Mouse (Mus musculus): ENCODE results near the gene Ubap1l. TPM values are rescaled to one million over a fixed set of nuclear protein-coding genes. Genes with fewer than 3 reads are reported as not detected.

Gene Ubap1l
- polyA plus RNA-seq, 1 experiment, result 0.77 TPM

DNA sequence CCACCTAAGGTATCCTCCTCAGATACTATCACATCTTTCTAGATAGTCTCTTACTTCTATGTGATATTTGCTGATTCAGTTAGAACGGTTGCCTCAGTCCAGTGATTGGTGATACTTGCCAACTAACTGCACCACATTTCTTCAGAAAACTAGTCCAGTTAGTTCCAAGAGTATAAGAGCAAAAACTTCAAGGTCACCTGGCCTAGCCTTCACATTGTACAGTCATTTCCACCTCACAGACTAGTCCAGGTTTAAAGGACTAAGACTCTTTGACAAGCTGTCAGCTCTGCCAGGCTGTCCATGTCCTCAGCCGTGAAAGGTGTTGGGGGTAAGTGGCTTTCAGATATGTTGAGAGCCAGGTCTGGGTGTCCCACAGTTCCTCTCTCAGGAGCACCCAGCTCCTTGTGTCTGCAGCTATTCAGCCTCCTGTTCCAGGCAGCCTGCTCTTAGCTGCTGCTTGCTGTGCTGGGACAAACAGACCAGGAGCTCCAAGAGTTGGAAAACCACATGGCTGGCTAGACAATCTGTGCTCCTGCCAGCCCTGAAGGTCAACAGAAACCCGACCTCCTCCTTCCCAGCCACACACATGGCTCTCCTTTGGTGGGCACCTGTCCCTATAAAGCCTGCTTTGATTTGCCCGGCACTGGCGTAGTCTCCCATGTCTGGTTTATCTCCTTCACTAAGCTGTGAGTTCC lies 13.8 kb downstream of the Ubap1l start:
- Histone ChIP-seq H3K27me3 (ENCODE audit: control insufficient read depth, insufficient read depth, low read length) (no peaks in the 10 kb centered on the region), H3K27ac (ENCODE audit: control insufficient read depth, insufficient read depth, low read depth, low read length) (no peak overlapping the region), H3K36me3 (ENCODE audit: control insufficient read depth, insufficient read depth, low read length) (no peaks in the 10 kb centered on the region), H3K4me1 (ENCODE audit: control insufficient read depth, insufficient read depth, low read length) (peaks cover 7% of the 10 kb centered on the region), H3K4me3 (ENCODE audit: control insufficient read depth, low read depth, low read length) (no peak overlapping the region)
- no peak for TF ChIP-seq CTCF (IDR thresholded peaks at IDR 0.05; ENCODE audit: control insufficient read depth, insufficient read depth, insufficient replicate concordance, low read depth, low read length)
- TF ChIP-seq POLR2A (IDR thresholded peaks at IDR 0.05; ENCODE audit: control insufficient read depth, low read depth, low read length), result no peak

DNA sequence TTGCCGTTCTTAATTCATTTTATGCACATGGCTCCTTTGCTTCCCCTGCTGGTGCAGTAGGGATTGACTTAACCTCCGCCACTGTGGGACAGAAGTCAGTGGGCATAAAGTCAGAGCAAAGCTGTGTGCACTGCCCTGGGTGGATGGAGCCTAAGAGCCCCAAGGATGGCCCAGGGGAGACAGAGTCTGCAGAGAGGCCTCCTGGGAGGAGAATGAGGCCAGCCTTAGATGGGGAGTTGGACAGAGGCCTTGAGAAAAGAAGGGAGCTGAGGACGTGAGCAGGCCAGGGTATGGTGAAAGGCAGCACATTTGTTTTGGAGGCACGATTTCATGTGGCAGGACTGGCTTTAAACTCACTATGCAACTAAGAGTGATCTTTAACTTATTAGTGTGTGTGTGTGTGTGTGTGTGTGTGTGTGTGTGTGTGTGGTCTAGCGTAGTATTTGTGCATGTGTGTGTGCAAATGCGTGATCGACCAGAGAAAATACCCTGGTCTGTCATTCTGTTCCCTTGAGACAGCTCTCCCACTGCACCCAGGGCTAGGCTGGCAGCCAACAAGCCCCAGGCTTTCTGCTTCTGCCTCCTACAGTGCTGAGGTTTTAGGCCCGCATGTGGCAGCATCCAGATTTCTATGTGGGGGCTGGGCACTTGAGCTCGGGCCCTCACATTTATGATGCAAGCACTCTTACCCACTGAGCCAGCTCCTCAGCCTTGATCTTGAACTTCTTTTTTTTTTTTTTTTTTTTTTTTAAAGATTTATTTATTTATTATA lies 14.5 kb downstream of the Ubap1l start:
- Histone ChIP-seq H3K4me3 (ENCODE audit: control insufficient read depth, low read depth, low read length) (no peak overlapping the region), H3K4me1 (ENCODE audit: control insufficient read depth, insufficient read depth, low read length) (peaks cover 7% of the 10 kb centered on the region), H3K36me3 (ENCODE audit: control insufficient read depth, insufficient read depth, low read length) (no peaks in the 10 kb centered on the region), H3K27ac (ENCODE audit: control insufficient read depth, insufficient read depth, low read depth, low read length) (no peak overlapping the region), H3K27me3 (ENCODE audit: control insufficient read depth, insufficient read depth, low read length) (no peaks in the 10 kb centered on the region)
- TF ChIP-seq POLR2A (IDR thresholded peaks at IDR 0.05; ENCODE audit: control insufficient read depth, low read depth, low read length) (no peak), CTCF (IDR thresholded peaks at IDR 0.05; ENCODE audit: control insufficient read depth, insufficient read depth, insufficient replicate concordance, low read depth, low read length) (no peak)

DNA sequence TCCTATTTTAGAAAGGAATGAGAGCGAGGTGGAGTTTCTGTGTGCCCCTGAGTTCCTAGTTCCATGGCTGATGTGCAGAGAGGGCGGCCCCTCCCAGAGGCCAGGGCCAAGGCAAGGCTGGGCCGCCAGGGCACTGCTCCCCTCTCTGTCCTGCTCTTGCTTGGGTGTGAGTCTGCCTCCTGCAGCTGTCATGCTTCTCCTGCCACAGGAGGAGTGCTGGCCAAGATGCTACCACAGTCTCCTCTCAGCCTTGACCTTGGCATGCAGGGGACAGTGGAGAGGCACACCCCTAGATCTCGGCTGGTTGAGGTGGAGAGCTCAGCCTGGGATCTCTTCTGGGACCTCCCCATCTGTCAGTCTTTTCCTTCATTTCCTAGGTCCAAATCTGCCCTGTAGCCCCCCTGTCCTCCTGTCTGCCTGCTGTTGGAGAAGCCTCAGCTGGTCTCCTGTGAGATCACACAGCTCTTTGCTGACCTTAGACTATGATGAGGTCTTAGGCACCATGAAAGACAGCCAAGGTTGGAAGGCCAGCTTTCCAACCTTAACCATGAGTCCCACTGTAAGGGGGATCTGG lies 20.3 kb downstream of the Ubap1l start:
- TF ChIP-seq CTCF (IDR thresholded peaks at IDR 0.05; ENCODE audit: control insufficient read depth, insufficient read depth, insufficient replicate concordance, low read depth, low read length) (no peak), POLR2A (IDR thresholded peaks at IDR 0.05; ENCODE audit: control insufficient read depth, low read depth, low read length) (no peak)
- H3K27ac ChIP-seq (ENCODE audit: control insufficient read depth, insufficient read depth, low read depth, low read length), result no peak overlapping the region

DNA sequence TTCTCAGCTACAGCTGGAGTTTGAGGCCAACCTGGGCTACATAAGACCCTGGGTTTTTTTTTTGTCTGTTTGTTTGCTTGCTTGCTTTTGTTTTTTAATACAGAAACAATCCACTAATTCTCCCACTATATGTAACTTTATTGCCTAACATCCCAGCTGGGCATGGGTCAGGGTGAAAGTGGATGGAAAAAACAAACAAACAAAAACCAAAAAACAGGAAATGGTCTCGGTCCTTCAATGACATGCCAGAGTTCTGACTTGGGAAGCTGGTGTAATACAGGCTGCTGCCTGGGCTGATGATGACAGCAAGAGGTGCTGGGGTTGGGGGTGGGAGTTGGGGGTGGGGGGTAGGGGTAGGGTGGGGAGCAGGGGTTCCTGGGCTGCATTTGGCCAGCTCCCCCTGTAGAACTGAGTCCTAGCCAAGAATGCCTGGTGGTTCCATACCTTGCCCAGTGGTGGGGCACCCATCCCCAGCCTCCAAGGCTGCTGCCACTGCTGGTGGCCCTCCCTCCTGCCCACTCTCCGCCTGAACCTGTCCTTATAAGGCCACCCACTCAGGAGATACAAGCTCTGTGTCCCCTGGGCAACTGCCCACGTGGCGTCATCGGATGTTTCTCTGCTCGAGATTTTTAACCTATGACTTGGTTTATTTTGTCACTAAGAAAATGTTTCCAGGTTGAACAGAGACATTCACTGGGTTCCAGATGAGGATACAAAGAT lies 21.4 kb downstream of the Ubap1l start:
- no peaks in the 10 kb centered on the region for H3K27me3 ChIP-seq (ENCODE audit: control insufficient read depth, insufficient read depth, low read length)
- H3K36me3 ChIP-seq (ENCODE audit: control insufficient read depth, insufficient read depth, low read length), result no peaks in the 10 kb centered on the region
- H3K27ac ChIP-seq (ENCODE audit: control insufficient read depth, insufficient read depth, low read depth, low read length), result no peak overlapping the region
- TF ChIP-seq POLR2A (IDR thresholded peaks at IDR 0.05; ENCODE audit: control insufficient read depth, low read depth, low read length) (no peak), CTCF (IDR thresholded peaks at IDR 0.05; ENCODE audit: control insufficient read depth, insufficient read depth, insufficient replicate concordance, low read depth, low read length) (no peak)
- no peak overlapping the region for H3K4me3 ChIP-seq (ENCODE audit: control insufficient read depth, low read depth, low read length)
- H3K4me1 ChIP-seq (ENCODE audit: control insufficient read depth, insufficient read depth, low read length), result peaks cover 2% of the 10 kb centered on the region; the same call in 1 of the 2 replicates

More for the DNA sequence above, 20.3 kb downstream of the Ubap1l start:
- Histone ChIP-seq H3K4me3 (ENCODE audit: control insufficient read depth, low read depth, low read length) (no peak overlapping the region), H3K27me3 (ENCODE audit: control insufficient read depth, insufficient read depth, low read length) (no peaks in the 10 kb centered on the region), H3K4me1 (ENCODE audit: control insufficient read depth, insufficient read depth, low read length) (peaks cover 2% of the 10 kb centered on the region; the same call in 1 of the 2 replicates), H3K36me3 (ENCODE audit: control insufficient read depth, insufficient read depth, low read length) (no peaks in the 10 kb centered on the region)

DNA sequence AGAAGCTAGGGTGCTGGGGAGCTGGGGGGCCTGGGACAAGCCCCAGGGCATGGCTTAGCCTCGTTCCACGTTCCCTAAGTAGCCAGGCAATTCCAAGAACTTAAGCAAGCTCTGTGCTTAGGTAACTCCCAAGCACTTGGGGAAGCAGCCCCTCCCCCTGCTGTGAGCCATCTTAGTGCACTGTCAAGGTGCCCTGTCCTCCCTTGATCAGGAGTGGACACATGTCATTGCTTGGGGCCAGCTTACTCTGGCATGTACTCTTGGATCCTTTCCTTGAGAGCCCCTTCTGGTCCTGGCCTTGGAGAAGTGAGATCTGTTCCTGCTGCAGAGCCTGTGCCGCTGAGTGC lies 21.9 kb downstream of the Ubap1l start:
- Histone ChIP-seq H3K27ac (ENCODE audit: control insufficient read depth, insufficient read depth, low read depth, low read length) (no peak overlapping the region), H3K4me3 (ENCODE audit: control insufficient read depth, low read depth, low read length) (no peak overlapping the region), H3K4me1 (ENCODE audit: control insufficient read depth, insufficient read depth, low read length) (peaks cover 2% of the 10 kb centered on the region; the same call in 1 of the 2 replicates), H3K36me3 (ENCODE audit: control insufficient read depth, insufficient read depth, low read length) (no peaks in the 10 kb centered on the region), H3K27me3 (ENCODE audit: control insufficient read depth, insufficient read depth, low read length) (no peaks in the 10 kb centered on the region)
- TF ChIP-seq POLR2A (IDR thresholded peaks at IDR 0.05; ENCODE audit: control insufficient read depth, low read depth, low read length), result no peak
- no peak for TF ChIP-seq CTCF (IDR thresholded peaks at IDR 0.05; ENCODE audit: control insufficient read depth, insufficient read depth, insufficient replicate concordance, low read depth, low read length)

DNA sequence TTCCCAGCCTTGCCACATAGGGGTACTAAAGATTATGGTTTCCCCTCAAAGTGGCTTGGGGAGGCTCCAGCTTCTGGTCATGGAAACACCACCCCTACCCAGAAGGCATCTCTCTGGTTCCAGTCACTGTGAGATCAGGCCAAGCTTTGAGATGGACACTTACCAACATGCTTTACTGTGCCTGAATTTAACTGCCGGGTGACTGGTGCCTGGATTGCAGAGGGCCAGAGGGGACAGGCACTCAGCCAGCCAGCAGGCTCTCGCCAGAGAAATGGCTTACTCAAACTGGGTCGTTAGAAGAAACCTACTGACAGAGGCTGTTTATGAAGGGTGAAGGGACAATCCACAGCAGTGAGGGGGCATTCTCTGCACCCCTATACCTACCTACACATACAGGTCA lies 23.4 kb downstream of the Ubap1l start:
- peaks cover 2% of the 10 kb centered on the region; the same call in 1 of the 2 replicates for H3K4me1 ChIP-seq (ENCODE audit: control insufficient read depth, insufficient read depth, low read length)
- no peak for TF ChIP-seq CTCF (IDR thresholded peaks at IDR 0.05; ENCODE audit: control insufficient read depth, insufficient read depth, insufficient replicate concordance, low read depth, low read length)
- TF ChIP-seq POLR2A (IDR thresholded peaks at IDR 0.05; ENCODE audit: control insufficient read depth, low read depth, low read length), result no peak
- H3K27me3 ChIP-seq (ENCODE audit: control insufficient read depth, insufficient read depth, low read length), result no peaks in the 10 kb centered on the region
- no peak overlapping the region for H3K4me3 ChIP-seq (ENCODE audit: control insufficient read depth, low read depth, low read length)
- no peaks in the 10 kb centered on the region for H3K36me3 ChIP-seq (ENCODE audit: control insufficient read depth, insufficient read depth, low read length)
- no peak overlapping the region for H3K27ac ChIP-seq (ENCODE audit: control insufficient read depth, insufficient read depth, low read depth, low read length)
